Mouse (Mus musculus): ENCODE data around the gene Lalba.

- TF ChIP-seq CTCF (IDR thresholded peaks at IDR 0.05; ENCODE audit: extremely low read depth, insufficient read depth, low read length) (no peak), POLR2A (IDR thresholded peaks at IDR 0.05; ENCODE audit: extremely low read depth, insufficient read depth, low read length) (no peak)
These were observed 49.8 kb upstream of the Lalba start for GRCm38 (mm10) chr15:98532281-98532680.

Measured in cortical plate, adult 2 months (tissue).